Mouse (Mus musculus): ENCODE data around the gene Olfr564. TPM values are rescaled to one million over a fixed set of nuclear protein-coding genes. Genes with fewer than 3 reads are reported as not detected.

Gene Olfr564
- not detected in 2 replicates for polyA plus RNA-seq (2016; fragmentation: Nextera tagmentation; extraction: Ambion mirVana)

DNA sequence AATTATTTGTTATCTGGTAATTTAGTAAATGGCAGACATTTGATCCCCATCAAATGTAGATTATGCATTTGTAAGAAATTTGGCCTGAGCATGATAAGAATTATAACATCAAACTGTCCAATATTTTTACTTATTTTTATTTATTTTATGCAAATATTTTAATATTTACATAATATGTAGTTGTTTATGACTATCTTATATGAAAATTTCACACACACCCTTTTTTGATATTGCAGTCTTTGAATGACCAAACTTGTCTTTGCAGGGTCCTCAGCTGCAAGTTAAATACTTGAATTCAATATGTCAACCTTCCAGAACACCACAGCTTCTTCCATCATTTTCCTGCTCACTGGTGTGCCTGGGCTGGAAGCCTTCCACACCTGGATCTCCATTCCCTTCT, at the start of gene Olfr564:
TSS of gene Olfr564 (plus strand) at position 301 of the 400 bp plus-strand sequence.
- Histone ChIP-seq H3K27ac (no peak within 1 kb of the TSS), H3K27me3 (ENCODE audit: poor library complexity, severe bottlenecking) (no peaks in the 10 kb centered on the region), H3K9me3 (no peaks in the 10 kb centered on the region), H3K4me1 (no peaks in the 10 kb centered on the region), H3K4me3 (no peak within 1 kb of the TSS), H3K36me3 (replicated peaks) (no peaks in the 10 kb centered on the region)
- DNase-seq (ENCODE audit: extremely low spot score, low spot score), result no peak

DNA sequence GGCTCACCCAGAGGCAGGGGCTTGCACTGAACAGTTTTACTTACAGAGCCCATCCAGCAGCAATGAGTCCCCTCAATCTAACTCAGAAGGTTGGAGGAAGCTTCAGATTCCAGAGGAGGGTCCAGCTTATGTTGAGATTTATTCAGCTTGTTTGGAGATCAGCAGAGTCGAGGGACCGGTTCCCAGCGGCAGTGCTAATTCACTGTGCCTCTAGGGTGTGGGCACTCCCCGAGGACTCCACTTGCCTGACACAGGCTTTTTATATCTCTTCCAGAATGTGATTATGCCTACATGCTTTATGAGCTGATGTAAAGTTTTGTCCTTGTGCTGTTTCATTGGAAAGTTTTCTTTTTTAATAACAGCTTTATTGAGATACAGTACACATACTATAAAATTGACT, 44.0 kb upstream of the Olfr564 start, which contains the start of the genes Olfr560 and Olfr78:
TSS of gene Olfr560 (minus strand) at position 101 of the 400 bp plus-strand sequence.
TSS of gene Olfr78 (minus strand) at position 206 of the 400 bp plus-strand sequence.
- no peaks in the 10 kb centered on the region for H3K27me3 ChIP-seq (ENCODE audit: poor library complexity, severe bottlenecking)
- H3K4me3 ChIP-seq, result no peak within 1 kb of the TSS
- H3K9me3 ChIP-seq, result no peaks in the 10 kb centered on the region
- no peaks in the 10 kb centered on the region for H3K4me1 ChIP-seq
- H3K36me3 ChIP-seq (replicated peaks), result no peaks in the 10 kb centered on the region
- H3K27ac ChIP-seq, result no peak within 1 kb of the TSS
- 84% methylated on average over 4 of the region's 4 CpGs for WGBS
- no peak for DNase-seq (ENCODE audit: extremely low spot score, low spot score)

DNA sequence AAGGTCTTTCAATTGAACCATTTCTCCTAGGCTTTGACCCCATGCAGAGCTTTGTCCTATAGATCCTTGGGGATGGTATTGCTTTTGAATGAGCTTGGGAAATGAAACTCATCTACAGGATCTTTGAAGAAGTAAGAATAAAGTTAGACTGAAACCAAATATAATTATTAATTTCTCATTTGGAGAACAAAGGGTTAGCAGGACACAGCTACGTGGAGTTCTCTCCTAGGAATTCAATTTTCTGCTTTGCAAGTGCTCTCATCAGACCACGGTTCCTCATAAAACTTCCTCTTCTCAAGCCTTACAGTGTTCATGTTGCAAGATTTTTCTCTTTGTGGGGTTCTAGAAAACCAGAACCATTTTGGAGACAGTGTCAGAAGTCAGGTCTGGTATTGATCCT, 32.4 kb upstream of the Olfr564 start, which contains the start of gene Olfr561:
TSS of gene Olfr561 (plus strand) at position 301 of the 400 bp plus-strand sequence.
- no peak within 1 kb of the TSS for H3K4me3 ChIP-seq
- H3K27ac ChIP-seq, result no peak within 1 kb of the TSS
- 82% methylated on average over 2 of the region's 2 CpGs for WGBS
- no peaks in the 10 kb centered on the region for H3K36me3 ChIP-seq (replicated peaks)
- no peaks in the 10 kb centered on the region for H3K9me3 ChIP-seq
- no peak for DNase-seq (ENCODE audit: extremely low spot score, low spot score)
- H3K4me1 ChIP-seq, result no peaks in the 10 kb centered on the region
- no peaks in the 10 kb centered on the region for H3K27me3 ChIP-seq (ENCODE audit: poor library complexity, severe bottlenecking)

Other genes starting within 250 kb of the Olfr564 start
- gene Trim21, start 238.0 kb upstream of the Olfr564 start, polyA plus RNA-seq (2016; fragmentation: Nextera tagmentation; extraction: Ambion mirVana), result 0.25 and 0.33 TPM in 2 replicates
- gene Olfr550, start 232.0 kb upstream of the Olfr564 start, polyA plus RNA-seq (2016; fragmentation: Nextera tagmentation; extraction: Ambion mirVana), result not detected in 2 replicates
- not detected in 2 replicates for gene Olfr551, start 211.6 kb upstream of the Olfr564 start, polyA plus RNA-seq (2016; fragmentation: Nextera tagmentation; extraction: Ambion mirVana)
- not detected in 2 replicates for gene Olfr552, start 205.7 kb upstream of the Olfr564 start, polyA plus RNA-seq (2016; fragmentation: Nextera tagmentation; extraction: Ambion mirVana)
- not detected in 2 replicates for gene Olfr553, start 185.3 kb upstream of the Olfr564 start, polyA plus RNA-seq (2016; fragmentation: Nextera tagmentation; extraction: Ambion mirVana)
- not detected in 2 replicates for gene Olfr554, start 165.0 kb upstream of the Olfr564 start, polyA plus RNA-seq (2016; fragmentation: Nextera tagmentation; extraction: Ambion mirVana)
- gene Olfr555, start 144.7 kb upstream of the Olfr564 start, polyA plus RNA-seq (2016; fragmentation: Nextera tagmentation; extraction: Ambion mirVana), result not detected in 2 replicates
- gene Olfr556, start 138.6 kb upstream of the Olfr564 start, polyA plus RNA-seq (2016; fragmentation: Nextera tagmentation; extraction: Ambion mirVana), result not detected in 2 replicates
- 9.3 and 10.9 TPM in 2 replicates for gene Trim68, start 116.2 kb upstream of the Olfr564 start, polyA plus RNA-seq (2016; fragmentation: Nextera tagmentation; extraction: Ambion mirVana)
- gene Olfr557, start 107.6 kb upstream of the Olfr564 start, polyA plus RNA-seq (2016; fragmentation: Nextera tagmentation; extraction: Ambion mirVana), result not detected in 2 replicates
- gene Olfr558, start 101.3 kb upstream of the Olfr564 start, polyA plus RNA-seq (2016; fragmentation: Nextera tagmentation; extraction: Ambion mirVana), result not detected in 2 replicates
- gene Olfr33, start 84.4 kb upstream of the Olfr564 start, polyA plus RNA-seq (2016; fragmentation: Nextera tagmentation; extraction: Ambion mirVana), result not detected in 2 replicates
- gene Olfr559, start 76.0 kb upstream of the Olfr564 start, polyA plus RNA-seq (2016; fragmentation: Nextera tagmentation; extraction: Ambion mirVana), result not detected in 2 replicates
- gene Olfr560, start 44.1 kb upstream of the Olfr564 start, polyA plus RNA-seq (2016; fragmentation: Nextera tagmentation; extraction: Ambion mirVana), result not detected in 2 replicates
- gene Olfr78, start 44.0 kb upstream of the Olfr564 start, polyA plus RNA-seq (2016; fragmentation: Nextera tagmentation; extraction: Ambion mirVana), result not detected in 2 replicates
- gene Olfr561, start 32.3 kb upstream of the Olfr564 start, polyA plus RNA-seq (2016; fragmentation: Nextera tagmentation; extraction: Ambion mirVana), result not detected in 2 replicates
- not detected in 2 replicates for gene Olfr566, start 55.3 kb downstream of the Olfr564 start, polyA plus RNA-seq (2016; fragmentation: Nextera tagmentation; extraction: Ambion mirVana)
- gene Olfr568, start 73.6 kb downstream of the Olfr564 start, polyA plus RNA-seq (2016; fragmentation: Nextera tagmentation; extraction: Ambion mirVana), result not detected in 2 replicates
- not detected in 2 replicates for gene Olfr569, start 87.4 kb downstream of the Olfr564 start, polyA plus RNA-seq (2016; fragmentation: Nextera tagmentation; extraction: Ambion mirVana)
- not detected in 2 replicates for gene Olfr570, start 91.1 kb downstream of the Olfr564 start, polyA plus RNA-seq (2016; fragmentation: Nextera tagmentation; extraction: Ambion mirVana)
- gene Olfr571, start 114.1 kb downstream of the Olfr564 start, polyA plus RNA-seq (2016; fragmentation: Nextera tagmentation; extraction: Ambion mirVana), result not detected in 2 replicates
- not detected in 2 replicates for gene Olfr572, start 120.9 kb downstream of the Olfr564 start, polyA plus RNA-seq (2016; fragmentation: Nextera tagmentation; extraction: Ambion mirVana)
- not detected in 2 replicates for gene Olfr573-ps1, start 139.1 kb downstream of the Olfr564 start, polyA plus RNA-seq (2016; fragmentation: Nextera tagmentation; extraction: Ambion mirVana)
- gene Olfr574, start 145.0 kb downstream of the Olfr564 start, polyA plus RNA-seq (2016; fragmentation: Nextera tagmentation; extraction: Ambion mirVana), result not detected in 2 replicates
- gene Olfr575, start 155.3 kb downstream of the Olfr564 start, polyA plus RNA-seq (2016; fragmentation: Nextera tagmentation; extraction: Ambion mirVana), result not detected in 2 replicates
- not detected in 2 replicates for gene Olfr576, start 159.2 kb downstream of the Olfr564 start, polyA plus RNA-seq (2016; fragmentation: Nextera tagmentation; extraction: Ambion mirVana)
- not detected in 2 replicates for gene Olfr577, start 172.5 kb downstream of the Olfr564 start, polyA plus RNA-seq (2016; fragmentation: Nextera tagmentation; extraction: Ambion mirVana)
- gene Olfr578, start 185.8 kb downstream of the Olfr564 start, polyA plus RNA-seq (2016; fragmentation: Nextera tagmentation; extraction: Ambion mirVana), result not detected in 2 replicates
- gene Olfr582, start 234.5 kb downstream of the Olfr564 start, polyA plus RNA-seq (2016; fragmentation: Nextera tagmentation; extraction: Ambion mirVana), result not detected in 2 replicates
- gene Olfr583, start 247.8 kb downstream of the Olfr564 start, polyA plus RNA-seq (2016; fragmentation: Nextera tagmentation; extraction: Ambion mirVana), result not detected in 2 replicates

All from forebrain, embryonic 10.5 days (tissue).